Mouse (Mus musculus): Measurements from ENCODE around the gene Usp50. TPM values are rescaled to one million over a fixed set of nuclear protein-coding genes. Genes with fewer than 3 reads are reported as not detected.

Usp50 gene
- polyA plus RNA-seq, 1 experiment from 2014 or later = 4.0 TPM

DNA sequence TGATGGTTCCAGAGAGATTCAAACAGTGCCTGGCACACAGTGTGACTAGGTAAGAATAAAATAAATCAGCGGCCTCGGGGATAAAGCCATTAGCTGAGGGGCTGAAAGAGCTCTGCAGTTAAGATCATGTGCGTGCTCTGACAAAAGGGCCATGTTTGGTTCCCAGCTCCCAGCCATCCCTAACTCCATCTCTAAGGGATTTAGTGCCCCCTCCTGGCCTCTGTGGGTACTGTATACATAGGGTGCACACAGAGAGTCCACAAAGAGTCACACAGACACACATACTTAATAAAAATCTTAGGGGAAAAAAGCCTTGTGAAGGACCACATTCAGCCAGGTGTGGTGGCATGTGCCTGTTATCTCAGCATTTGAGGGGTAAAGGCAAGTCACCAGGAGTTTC, 15.7 kb downstream of the Usp50 start:
- no peak for ATAC-seq (replicated peaks; ENCODE audit: low FRiP score)
- Histone ChIP-seq H3K36me3 (ENCODE audit: control insufficient read depth, insufficient read depth, low read length) (no peaks in the 10 kb centered on the region), H3K9me3 (ENCODE audit: control insufficient read depth, low read length) (no peaks in the 10 kb centered on the region), H3K4me1 (replicated peaks; ENCODE audit: control insufficient read depth, insufficient read depth, low read length) (no peaks in the 10 kb centered on the region), H3K4me3 (ENCODE audit: low read depth, low read length) (no peak overlapping the region), H3K9ac (ENCODE audit: low read length) (no peak overlapping the region), H3K27me3 (ENCODE audit: control insufficient read depth, insufficient read depth, low read length) (no peaks in the 10 kb centered on the region), H3K4me2 (ENCODE audit: low read depth, low read length, severe bottlenecking) (no peak overlapping the region), H3K27ac (ENCODE audit: low read depth, low read length) (no peak overlapping the region)
- no peak for DNase-seq (ENCODE audit: low spot score)
- WGBS = 94% methylated on average over 3 of the region's 3 CpGs

DNA sequence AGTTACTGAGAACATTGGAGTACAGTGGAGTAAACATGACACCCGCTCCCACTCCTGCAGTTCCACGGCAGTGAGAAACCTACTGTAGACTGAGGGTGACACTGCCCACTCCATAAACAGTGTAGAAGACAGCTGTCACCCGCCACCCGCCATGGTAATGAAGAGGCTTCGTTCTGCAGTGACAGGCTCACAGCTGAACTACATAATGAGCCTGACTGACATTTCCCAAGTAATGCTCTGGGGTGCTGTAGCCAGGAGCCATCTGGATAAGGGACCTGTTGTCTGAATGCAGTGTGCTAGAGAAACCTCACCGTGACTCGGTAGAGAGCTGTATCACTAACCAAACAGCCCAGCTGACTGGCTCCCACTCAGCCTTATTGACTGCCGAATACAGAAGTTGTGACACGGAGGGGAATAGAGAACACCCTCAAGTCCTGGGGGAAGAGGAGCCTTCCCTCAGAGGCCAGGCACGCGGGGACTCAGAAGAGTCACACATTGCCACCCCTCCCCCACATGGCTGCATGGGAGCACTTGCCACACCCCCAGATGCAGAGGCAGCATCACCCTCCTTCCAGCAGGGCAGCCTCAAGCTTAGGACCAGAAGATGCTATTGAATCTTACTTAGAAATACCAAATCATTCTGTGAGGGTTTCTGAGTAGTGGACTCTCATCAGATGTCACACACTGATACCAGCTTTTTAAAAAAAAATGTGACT, 17.2 kb downstream of the Usp50 start:
- ATAC-seq (replicated peaks; ENCODE audit: low FRiP score) (peak; percentile 39; the same call in 1 of the 2 replicates), DNase-seq (ENCODE audit: low spot score) (no peak)
- WGBS = 55% methylated on average over 11 of the region's 11 CpGs
- no peaks in the 10 kb centered on the region for H3K9me3 ChIP-seq (ENCODE audit: control insufficient read depth, low read length)
- H3K9ac ChIP-seq (ENCODE audit: low read length) = no peak overlapping the region
- H3K36me3 ChIP-seq (ENCODE audit: control insufficient read depth, insufficient read depth, low read length) = no peaks in the 10 kb centered on the region
- no peak overlapping the region for H3K4me2 ChIP-seq (ENCODE audit: low read depth, low read length, severe bottlenecking)
- H3K4me1 ChIP-seq (replicated peaks; ENCODE audit: control insufficient read depth, insufficient read depth, low read length) = no peaks in the 10 kb centered on the region
- H3K27ac ChIP-seq (ENCODE audit: low read depth, low read length) = no peak overlapping the region
- H3K4me3 ChIP-seq (ENCODE audit: low read depth, low read length) = no peak overlapping the region
- no peaks in the 10 kb centered on the region for H3K27me3 ChIP-seq (ENCODE audit: control insufficient read depth, insufficient read depth, low read length)

- ATAC-seq (replicated peaks; ENCODE audit: low FRiP score) (no peak), DNase-seq (ENCODE audit: low spot score) (no peak)
- Histone ChIP-seq H3K27me3 (ENCODE audit: control insufficient read depth, insufficient read depth, low read length) (no peaks in the 10 kb centered on the region), H3K4me2 (ENCODE audit: low read depth, low read length, severe bottlenecking) (no peak overlapping the region), H3K9ac (ENCODE audit: low read length) (no peak overlapping the region), H3K9me3 (ENCODE audit: control insufficient read depth, low read length) (no peaks in the 10 kb centered on the region), H3K4me1 (replicated peaks; ENCODE audit: control insufficient read depth, insufficient read depth, low read length) (no peaks in the 10 kb centered on the region), H3K36me3 (ENCODE audit: control insufficient read depth, insufficient read depth, low read length) (peaks cover 8% of the 10 kb centered on the region; the same call in 1 of the 2 replicates), H3K27ac (ENCODE audit: low read depth, low read length) (no peak overlapping the region), H3K4me3 (ENCODE audit: low read depth, low read length) (no peak overlapping the region)
- WGBS = 92% methylated on average over 7 of the region's 7 CpGs
Measured at GRCm38 (mm10) chr2:126759351-126759750, 23.9 kb downstream of the Usp50 start.

DNA sequence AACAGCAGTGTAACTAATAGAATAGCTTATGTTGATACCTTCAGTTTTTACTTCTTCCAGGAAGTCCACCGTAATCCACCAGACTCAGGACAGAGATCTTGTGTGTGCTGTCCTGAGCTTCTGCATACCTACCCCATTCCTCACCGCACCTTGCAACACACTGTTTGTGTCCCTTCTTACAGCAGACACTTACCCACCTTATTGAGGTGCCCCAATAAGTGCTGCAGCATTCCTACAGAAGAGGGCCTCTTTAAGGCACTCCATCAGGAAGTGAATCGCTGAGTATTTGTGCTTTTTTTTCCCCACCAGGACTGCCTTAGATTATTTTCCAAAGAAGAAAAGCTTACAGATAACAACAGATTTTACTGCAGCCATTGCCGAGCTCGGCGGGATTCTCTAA, 27.6 kb downstream of the Usp50 start:
- peaks cover 8% of the 10 kb centered on the region; the same call in 1 of the 2 replicates for H3K36me3 ChIP-seq (ENCODE audit: control insufficient read depth, insufficient read depth, low read length)
- DNase-seq (ENCODE audit: low spot score) = no peak
- no peak overlapping the region for H3K27ac ChIP-seq (ENCODE audit: low read depth, low read length)
- no peaks in the 10 kb centered on the region for H3K4me1 ChIP-seq (replicated peaks; ENCODE audit: control insufficient read depth, insufficient read depth, low read length)
- no peak overlapping the region for H3K4me3 ChIP-seq (ENCODE audit: low read depth, low read length)
- no peak for ATAC-seq (replicated peaks; ENCODE audit: low FRiP score)
- H3K9ac ChIP-seq (ENCODE audit: low read length) = no peak overlapping the region
- no peaks in the 10 kb centered on the region for H3K9me3 ChIP-seq (ENCODE audit: control insufficient read depth, low read length)
- H3K27me3 ChIP-seq (ENCODE audit: control insufficient read depth, insufficient read depth, low read length) = no peaks in the 10 kb centered on the region
- WGBS = 97% methylated on average over 6 of the region's 6 CpGs
- H3K4me2 ChIP-seq (ENCODE audit: low read depth, low read length, severe bottlenecking) = no peak overlapping the region

- ATAC-seq (replicated peaks; ENCODE audit: low FRiP score) (no peak), DNase-seq (ENCODE audit: low spot score) (no peak)
- Histone ChIP-seq H3K9ac (ENCODE audit: low read length) (no peak overlapping the region), H3K4me3 (ENCODE audit: low read depth, low read length) (no peak overlapping the region), H3K9me3 (ENCODE audit: control insufficient read depth, low read length) (no peaks in the 10 kb centered on the region), H3K36me3 (ENCODE audit: control insufficient read depth, insufficient read depth, low read length) (peaks cover 7% of the 10 kb centered on the region; the same call in 1 of the 2 replicates), H3K27me3 (ENCODE audit: control insufficient read depth, insufficient read depth, low read length) (no peaks in the 10 kb centered on the region), H3K4me1 (replicated peaks; ENCODE audit: control insufficient read depth, insufficient read depth, low read length) (no peaks in the 10 kb centered on the region), H3K4me2 (ENCODE audit: low read depth, low read length, severe bottlenecking) (no peak overlapping the region), H3K27ac (ENCODE audit: low read depth, low read length) (no peak overlapping the region)
- 90% methylated on average over 5 of the region's 5 CpGs for WGBS
Measured at GRCm38 (mm10) chr2:126743389-126743788, 39.9 kb downstream of the Usp50 start.

DNA sequence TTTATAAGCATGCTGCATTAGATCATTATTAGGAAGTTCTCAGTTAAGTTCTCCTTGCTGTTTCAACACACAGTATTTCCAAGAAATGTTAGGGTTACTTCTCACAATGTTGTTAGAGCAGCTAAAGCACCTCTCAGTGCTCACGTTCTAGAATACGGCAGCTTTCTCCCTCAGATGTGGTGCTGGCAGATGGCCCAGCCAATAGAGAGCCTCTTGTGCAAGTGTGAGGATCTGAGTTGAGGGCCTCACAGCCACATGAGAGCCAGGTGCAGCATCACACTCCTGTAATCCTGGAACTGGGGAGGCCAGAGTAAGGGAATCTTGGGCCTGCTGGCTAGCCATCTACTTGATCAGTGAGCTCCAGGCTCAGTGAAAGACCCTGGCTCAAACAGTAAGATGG, 43.0 kb downstream of the Usp50 start:
- Histone ChIP-seq H3K27ac (ENCODE audit: low read depth, low read length) (no peak overlapping the region), H3K36me3 (ENCODE audit: control insufficient read depth, insufficient read depth, low read length) (peaks cover 7% of the 10 kb centered on the region; the same call in 1 of the 2 replicates), H3K4me1 (replicated peaks; ENCODE audit: control insufficient read depth, insufficient read depth, low read length) (no peaks in the 10 kb centered on the region), H3K4me2 (ENCODE audit: low read depth, low read length, severe bottlenecking) (no peak overlapping the region), H3K9me3 (ENCODE audit: control insufficient read depth, low read length) (no peaks in the 10 kb centered on the region), H3K4me3 (ENCODE audit: low read depth, low read length) (no peak overlapping the region), H3K9ac (ENCODE audit: low read length) (no peak overlapping the region), H3K27me3 (ENCODE audit: control insufficient read depth, insufficient read depth, low read length) (no peaks in the 10 kb centered on the region)
- 99% methylated on average over 2 of the region's 2 CpGs for WGBS
- ATAC-seq (replicated peaks; ENCODE audit: low FRiP score) (no peak), DNase-seq (ENCODE audit: low spot score) (no peak)

DNA sequence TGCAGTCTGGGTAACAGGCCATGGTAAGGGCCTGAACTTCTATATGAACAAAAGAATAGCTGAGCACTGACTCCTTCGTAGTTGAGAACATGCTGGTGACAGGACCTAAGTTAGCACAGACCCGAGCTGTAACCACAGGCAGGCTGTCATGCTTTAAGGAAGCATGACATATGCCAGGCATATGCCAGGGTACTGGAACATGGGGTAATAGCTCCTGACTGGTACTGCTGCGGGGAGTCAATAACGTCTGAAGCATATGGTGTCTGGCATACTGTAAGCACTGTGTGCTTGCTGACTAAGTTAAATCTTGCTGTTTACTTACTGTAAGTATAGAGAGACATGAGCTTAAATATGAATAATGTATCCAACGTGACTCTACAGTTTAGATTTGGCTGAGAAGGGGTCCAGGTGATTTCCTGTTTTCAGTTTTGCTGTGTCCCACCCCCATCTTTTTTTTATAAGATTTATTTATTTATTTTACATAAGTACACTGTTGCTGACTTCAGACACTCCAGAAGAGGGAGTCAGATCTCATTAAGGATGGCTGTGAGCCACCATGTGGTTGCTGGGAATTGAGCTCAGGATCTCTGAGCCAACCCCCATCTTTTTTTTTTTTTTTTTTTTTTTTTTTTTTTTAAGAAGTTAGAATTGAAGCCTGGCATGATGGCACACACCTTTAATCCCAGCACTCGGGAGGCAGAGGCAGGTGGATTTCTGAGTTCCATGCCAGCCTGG, 47.8 kb downstream of the Usp50 start:
- DNase-seq (ENCODE audit: low spot score) (no peak), ATAC-seq (replicated peaks; ENCODE audit: low FRiP score) (no peak)
- no peaks in the 10 kb centered on the region for H3K4me1 ChIP-seq (replicated peaks; ENCODE audit: control insufficient read depth, insufficient read depth, low read length)
- no peak overlapping the region for H3K4me2 ChIP-seq (ENCODE audit: low read depth, low read length, severe bottlenecking)
- no peak overlapping the region for H3K27ac ChIP-seq (ENCODE audit: low read depth, low read length)
- no peaks in the 10 kb centered on the region for H3K27me3 ChIP-seq (ENCODE audit: control insufficient read depth, insufficient read depth, low read length)
- peaks cover 3% of the 10 kb centered on the region; the same call in 1 of the 2 replicates for H3K36me3 ChIP-seq (ENCODE audit: control insufficient read depth, insufficient read depth, low read length)
- no peak overlapping the region for H3K4me3 ChIP-seq (ENCODE audit: low read depth, low read length)
- WGBS = 91% methylated on average over 6 of the region's 6 CpGs
- no peak overlapping the region for H3K9ac ChIP-seq (ENCODE audit: low read length)
- no peaks in the 10 kb centered on the region for H3K9me3 ChIP-seq (ENCODE audit: control insufficient read depth, low read length)

DNA sequence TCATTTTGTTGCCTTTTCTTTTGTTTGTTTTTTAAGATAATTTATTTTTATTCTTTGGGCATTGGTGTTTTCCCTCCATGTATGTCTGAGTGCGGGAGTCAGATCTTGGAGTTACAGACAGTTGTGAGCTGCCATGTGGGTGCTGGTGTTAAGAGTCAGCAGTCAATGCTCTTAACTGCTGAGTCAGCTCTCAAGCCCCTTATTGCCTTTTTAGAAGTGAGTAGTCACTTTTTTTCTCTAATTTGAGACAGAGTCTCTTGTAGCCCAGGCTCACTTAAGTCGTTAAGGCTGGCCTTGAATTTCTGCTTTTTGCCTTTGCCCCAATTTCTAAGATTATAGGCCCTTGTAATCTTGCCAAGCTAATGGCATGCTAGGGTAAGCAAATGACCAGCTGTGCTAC, 52.8 kb downstream of the Usp50 start:
- Histone ChIP-seq H3K9ac (ENCODE audit: low read length) (no peak overlapping the region), H3K36me3 (ENCODE audit: control insufficient read depth, insufficient read depth, low read length) (no peaks in the 10 kb centered on the region; the same call in 1 of the 2 replicates), H3K4me2 (ENCODE audit: low read depth, low read length, severe bottlenecking) (no peak overlapping the region), H3K27ac (ENCODE audit: low read depth, low read length) (no peak overlapping the region), H3K27me3 (ENCODE audit: control insufficient read depth, insufficient read depth, low read length) (no peaks in the 10 kb centered on the region), H3K4me1 (replicated peaks; ENCODE audit: control insufficient read depth, insufficient read depth, low read length) (no peaks in the 10 kb centered on the region), H3K9me3 (ENCODE audit: control insufficient read depth, low read length) (no peaks in the 10 kb centered on the region), H3K4me3 (ENCODE audit: low read depth, low read length) (no peak overlapping the region)
- 91% methylated on average over 2 of the region's 2 CpGs for WGBS
- DNase-seq (ENCODE audit: low spot score) (no peak), ATAC-seq (replicated peaks; ENCODE audit: low FRiP score) (no peak)

Data from forebrain, embryonic 11.5 days (tissue).